Mouse (Mus musculus) lung, adult 2 months (tissue): ENCODE data around the gene Gmds. TPM values are rescaled to one million over a fixed set of nuclear protein-coding genes. Genes with fewer than 3 reads are reported as not detected.

ENCODE experiments used
- DNase-seq: peaks from one replicate; pipeline ENCODE4 v3.0.0; 2022
- H3K4me1 ChIP-seq: fragments of 200-500 bp; 2 replicates; pipeline ENCODE4 v1.6.1; 2011; ENCODE audit warnings: low read length; ENCODE audit not compliant: control insufficient read depth, insufficient read depth
- H3K4me3 ChIP-seq: fragments of 200-500 bp; replicated peaks from 2 replicates; pipeline ENCODE3; 2011; ENCODE audit warnings: low read depth, mild to moderate bottlenecking, control low read depth, low read length; ENCODE audit errors: extremely low read depth
- CTCF ChIP-seq: fragments of 200-500 bp; IDR thresholded peaks from 2 replicates; pipeline ENCODE4 v1.5.1; 2011; ENCODE audit warnings: mild to moderate bottlenecking, low read length, control low read depth; ENCODE audit not compliant: insufficient read depth
- POLR2A ChIP-seq: fragments of 200-500 bp; IDR thresholded peaks from 2 replicates; pipeline ENCODE4 v1.6.1; 2011; ENCODE audit warnings: low read depth, mild to moderate bottlenecking, control low read depth, low read length, borderline replicate concordance; ENCODE audit errors: extremely low read depth
- WGBS: fragments of 180-500 bp; shearing (Covaris S2); methylation state at CpG from one replicate; pipeline ENCODE4 v1.1.7; 2018; 5-methylcytosine and 5-hydroxymethylcytosine counted together
- polyA plus RNA-seq: library from polyadenylated mRNA; depleted of rRNA; stranded (reverse); fragments of >200 nt; gene quantifications from 2 replicates; pipeline ENCODE4 v1.2.3, GENCODE M21; 2012

The Gmds gene
- polyA plus RNA-seq, 1 experiment, result 16.0 TPM

DNA sequence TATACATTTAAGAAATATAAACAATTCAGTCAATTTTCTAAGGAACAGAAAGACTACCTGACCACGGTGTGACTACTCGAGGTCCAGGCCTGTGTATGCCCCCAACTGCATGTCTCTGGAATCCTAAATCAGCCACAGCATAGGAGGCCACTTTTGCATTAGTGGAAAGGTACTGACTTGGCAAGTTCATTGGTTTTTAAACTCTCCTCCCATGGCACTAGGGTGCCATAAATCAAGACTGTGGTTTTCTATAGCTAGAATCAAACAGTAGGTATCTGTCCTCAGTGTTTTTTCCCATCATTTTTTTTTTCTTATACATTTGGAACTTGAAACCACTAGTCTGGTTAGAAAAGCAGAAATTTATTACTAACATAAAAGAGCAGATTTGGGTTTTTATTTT, 68.8 kb downstream of the Gmds start:
- WGBS, result 41% methylated on average over 2 of the region's 2 CpGs
- no peak for TF ChIP-seq POLR2A
- no peak for TF ChIP-seq CTCF
- no peaks in the 10 kb centered on the region; the same call in 1 of the 2 replicates for H3K4me1 ChIP-seq
- no peak for DNase-seq
- H3K4me3 ChIP-seq, result no peak overlapping the region

GRCm38 (mm10) chr13:32269261-32269660, 69.3 kb downstream of the Gmds start:
- Histone ChIP-seq H3K4me3 (no peak overlapping the region), H3K4me1 (no peaks in the 10 kb centered on the region; the same call in 1 of the 2 replicates)
- DNase-seq, result no peak
- WGBS, result 60% methylated on average over 2 of the region's 2 CpGs
- no peak for TF ChIP-seq CTCF
- no peak for TF ChIP-seq POLR2A

DNA sequence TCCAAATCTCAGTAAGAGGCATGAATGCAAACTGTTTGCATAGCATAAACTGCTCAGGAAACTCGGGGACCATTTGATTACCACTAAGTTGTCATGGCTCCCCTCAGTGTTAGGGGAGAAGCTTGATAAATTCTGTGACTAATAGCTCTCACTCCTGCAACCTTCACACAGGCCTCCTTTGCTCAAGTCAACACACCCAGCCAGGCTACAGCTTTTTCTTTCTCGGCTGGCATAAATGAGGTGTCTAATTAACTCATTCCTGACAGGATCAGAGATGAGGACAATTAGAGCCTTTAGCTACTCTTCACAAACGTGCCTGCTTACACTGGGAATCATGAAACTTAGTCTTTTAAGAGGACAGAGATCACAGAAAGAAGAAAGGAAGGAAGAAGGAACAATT, 70.3 kb downstream of the Gmds start:
- no peak for TF ChIP-seq CTCF
- TF ChIP-seq POLR2A, result no peak
- DNase-seq, result no peak
- 67% methylated on average over 3 of the region's 3 CpGs for WGBS
- no peak overlapping the region for H3K4me3 ChIP-seq
- H3K4me1 ChIP-seq, result no peaks in the 10 kb centered on the region; the same call in 1 of the 2 replicates

DNA sequence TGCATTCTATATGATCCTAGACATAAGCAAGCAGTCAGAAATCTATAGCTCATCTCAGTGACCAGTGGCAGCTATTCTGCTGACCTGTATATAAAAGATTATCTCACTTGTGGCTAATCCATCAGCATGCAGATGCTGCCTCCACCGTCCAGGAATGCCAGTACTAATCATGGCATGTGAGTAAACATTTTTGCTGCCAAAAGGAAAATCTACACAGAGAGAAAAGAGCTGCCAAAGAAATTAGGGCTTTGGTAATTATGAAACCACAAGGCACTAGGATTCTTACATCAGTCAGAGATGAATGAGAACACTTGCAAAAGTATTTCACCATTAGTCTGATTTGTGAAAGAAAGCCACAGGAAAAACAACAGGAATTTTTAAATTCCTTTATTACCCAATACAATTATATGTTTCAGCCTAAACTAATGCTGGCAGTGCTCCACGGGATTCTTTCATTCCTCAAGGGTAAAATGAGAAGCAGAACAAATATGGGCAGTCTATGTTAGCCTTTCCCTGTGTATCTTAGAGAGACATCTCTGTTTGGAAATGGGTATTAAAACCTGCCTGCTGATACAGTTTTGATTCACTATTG, 71.3 kb downstream of the Gmds start:
- 18% methylated on average over 2 of the region's 2 CpGs for WGBS
- TF ChIP-seq CTCF (no peak), POLR2A (no peak)
- H3K4me1 ChIP-seq, result no peaks in the 10 kb centered on the region; the same call in 1 of the 2 replicates

GRCm38 (mm10) chr13:32266721-32267120, 71.8 kb downstream of the Gmds start:
- TF ChIP-seq CTCF (no peak), POLR2A (no peak)
- Histone ChIP-seq H3K4me3 (no peak overlapping the region), H3K4me1 (no peaks in the 10 kb centered on the region; the same call in 1 of the 2 replicates)
- no peak for DNase-seq
- 49% methylated on average over 3 of the region's 3 CpGs for WGBS

More for the DNA sequence above, 71.3 kb downstream of the Gmds start:
- no peak for DNase-seq
- H3K4me3 ChIP-seq, result no peak overlapping the region

DNA sequence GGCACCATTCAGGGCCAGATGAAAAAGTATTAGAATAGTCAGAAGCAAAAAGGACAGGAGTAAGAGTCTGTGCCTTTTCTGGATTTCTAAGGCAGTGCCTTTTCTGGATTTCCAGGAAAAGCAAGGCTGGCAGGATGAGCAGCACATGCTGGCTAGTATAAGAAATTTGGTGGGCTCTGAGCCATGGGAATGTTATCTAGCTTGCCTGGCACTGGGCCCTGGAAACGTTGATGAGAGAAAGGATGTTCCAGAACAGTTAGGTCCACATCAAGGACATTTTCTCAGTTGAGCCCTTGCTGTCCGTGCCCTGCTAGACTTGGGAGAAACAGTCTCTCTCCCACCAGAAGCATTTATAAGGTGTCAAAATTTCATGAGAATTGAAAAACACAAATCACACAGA, 82.4 kb downstream of the Gmds start:
- DNase-seq, result no peak
- Histone ChIP-seq H3K4me3 (no peak overlapping the region), H3K4me1 (no peaks in the 10 kb centered on the region)
- WGBS, result 40% methylated on average over 2 of the region's 2 CpGs
- TF ChIP-seq POLR2A, result no peak
- no peak for TF ChIP-seq CTCF

DNA sequence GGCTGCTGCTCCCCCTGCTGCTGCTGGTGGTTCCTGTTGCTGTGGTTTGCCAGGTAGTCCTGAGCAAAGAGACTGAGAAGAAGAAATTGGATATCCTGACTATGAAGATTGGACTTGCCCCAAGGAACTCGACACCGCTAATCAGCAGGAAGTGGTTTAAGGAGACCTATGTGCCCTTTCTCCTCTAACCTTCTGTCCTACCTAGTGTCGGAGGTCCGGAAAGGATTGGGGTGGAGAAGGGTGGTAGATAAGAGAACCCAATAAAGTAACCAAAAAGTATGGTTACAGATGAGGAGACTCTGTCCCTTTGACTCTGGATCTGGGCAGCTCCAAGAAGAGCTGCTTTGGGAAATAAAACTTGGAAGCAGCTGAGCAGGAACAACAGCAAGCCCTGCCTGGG, 86.3 kb downstream of the Gmds start:
- WGBS, result 48% methylated on average over 4 of the region's 4 CpGs
- Histone ChIP-seq H3K4me3 (no peak overlapping the region), H3K4me1 (no peaks in the 10 kb centered on the region)
- DNase-seq, result no peak
- no peak for TF ChIP-seq POLR2A
- no peak for TF ChIP-seq CTCF

GRCm38 (mm10) chr13:32242200-32242599, 96.3 kb downstream of the Gmds start:
- DNase-seq, result no peak
- no peak overlapping the region for H3K4me3 ChIP-seq
- TF ChIP-seq POLR2A (no peak), CTCF (no peak)
- H3K4me1 ChIP-seq, result no peaks in the 10 kb centered on the region
- 42% methylated on average over 4 of the region's 4 CpGs for WGBS

GRCm38 (mm10) chr13:32236269-32236678, 102.3 kb downstream of the Gmds start:
- 42% methylated on average over 3 of the region's 3 CpGs for WGBS
- Histone ChIP-seq H3K4me1 (no peaks in the 10 kb centered on the region; the same call in 1 of the 2 replicates), H3K4me3 (no peak overlapping the region)
- TF ChIP-seq POLR2A (no peak), CTCF (no peak)
- DNase-seq, result no peak

DNA sequence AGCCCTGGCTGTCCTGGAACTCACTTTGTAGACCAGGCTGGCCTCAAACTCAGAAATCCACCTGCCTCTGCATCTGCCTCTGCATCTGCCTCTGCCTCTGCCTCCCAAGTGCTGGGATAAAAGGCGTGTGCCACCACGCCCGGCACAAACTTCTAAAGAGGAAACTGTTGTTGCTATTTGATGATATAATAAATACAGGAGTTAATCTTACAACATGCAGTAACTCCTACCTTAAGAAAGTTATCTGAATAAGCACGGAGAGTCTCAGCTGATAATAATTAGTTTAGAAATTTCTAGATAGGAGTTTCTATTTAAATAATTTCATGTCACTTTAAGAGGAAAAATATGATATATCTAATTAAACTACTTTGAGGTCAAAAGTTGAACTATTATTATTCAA, 103.5 kb downstream of the Gmds start:
- WGBS, result 65% methylated on average over 4 of the region's 4 CpGs
- no peak for TF ChIP-seq CTCF
- no peak for TF ChIP-seq POLR2A
- no peaks in the 10 kb centered on the region; the same call in 1 of the 2 replicates for H3K4me1 ChIP-seq
- DNase-seq, result no peak
- no peak overlapping the region for H3K4me3 ChIP-seq

DNA sequence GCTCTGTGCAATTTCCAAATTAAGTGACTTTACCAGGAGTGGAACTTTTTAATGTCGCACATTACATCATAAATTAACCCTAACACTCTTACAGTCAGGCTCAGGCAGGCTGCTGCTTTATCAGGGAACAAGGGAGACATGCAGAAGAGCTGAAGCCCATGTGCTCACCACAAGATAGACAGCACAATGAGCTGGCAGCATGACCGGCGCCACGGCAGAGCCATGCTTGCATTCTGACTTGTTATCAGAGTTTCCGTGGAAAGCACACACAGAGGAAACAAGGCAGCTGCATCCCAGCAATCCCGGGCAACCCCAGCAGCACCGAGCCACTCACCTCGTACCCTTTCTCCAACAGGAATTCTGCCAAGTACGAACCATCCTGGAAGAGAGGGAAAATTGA, 104.5 kb downstream of the Gmds start:
- TF ChIP-seq POLR2A, result no peak
- H3K4me1 ChIP-seq, result no peaks in the 10 kb centered on the region; the same call in 1 of the 2 replicates
- no peak for DNase-seq
- 49% methylated on average over 9 of the region's 9 CpGs for WGBS
- no peak overlapping the region for H3K4me3 ChIP-seq

DNA sequence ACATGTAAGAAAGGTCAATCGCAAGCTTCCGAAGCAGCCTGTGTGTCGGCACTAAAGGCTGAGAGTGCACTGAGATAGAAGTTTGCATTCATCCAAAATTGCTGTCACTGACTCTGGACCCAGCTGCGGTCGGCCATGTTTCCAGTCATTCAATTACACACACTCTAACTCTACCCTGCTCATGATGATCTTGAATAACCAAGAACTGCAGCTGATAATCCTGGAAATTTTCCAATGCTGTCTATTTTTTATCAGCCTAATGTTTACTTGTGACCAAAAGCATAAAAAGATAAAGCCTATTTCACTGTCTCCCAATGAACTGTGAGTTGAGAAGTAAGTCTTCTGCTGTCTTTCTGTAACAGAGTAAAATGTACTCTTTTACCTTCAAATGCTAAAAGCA, 106.1 kb downstream of the Gmds start:
- H3K4me3 ChIP-seq, result no peak overlapping the region
- TF ChIP-seq POLR2A (no peak), CTCF (no peak)
- H3K4me1 ChIP-seq, result no peaks in the 10 kb centered on the region; the same call in 1 of the 2 replicates
- DNase-seq, result no peak
- WGBS, result 70% methylated on average over 5 of the region's 5 CpGs
